Mouse (Mus musculus): Measurements from ENCODE around the gene S1pr3.

Gene S1pr3

GRCm38 (mm10) chr13:51446550-51446949 lies 38.1 kb downstream of the S1pr3 start:
- DNase-seq (ENCODE audit: low read depth), result no peak

- DNase-seq (ENCODE audit: low read depth), result no peak
Measured at GRCm38 (mm10) chr13:51456190-51456878, 47.9 kb downstream of the S1pr3 start.

GRCm38 (mm10) chr13:51464294-51464693 lies 55.9 kb downstream of the S1pr3 start:
- no peak for DNase-seq (ENCODE audit: low read depth)

- no peak for DNase-seq (ENCODE audit: low read depth)
Measured at GRCm38 (mm10) chr13:51466117-51466841, 57.8 kb downstream of the S1pr3 start.

- DNase-seq (ENCODE audit: low read depth), result no peak
Measured at GRCm38 (mm10) chr13:51468697-51469250, 60.3 kb downstream of the S1pr3 start.

All from 416B (cell line).